Mouse (Mus musculus) lung, embryonic 16.5 days (tissue): ENCODE measurements around the gene Mgst1. TPM values are rescaled to one million over a fixed set of nuclear protein-coding genes. Genes with fewer than 3 reads are reported as not detected.

Source experiments
- ATAC-seq: fragments of 200-750 bp; cut with Nextera tagmentation; 2 replicates; pipeline ENCODE4 v1.8.0; 2017; ENCODE audit warnings: low read depth, mild to moderate bottlenecking, moderate library complexity
- H3K27ac ChIP-seq: fragments of 300-500 bp; sonication (generic); 2 replicates; pipeline ENCODE4 v1.5.1; 2014; ENCODE audit warnings: mild to moderate bottlenecking, control low read depth, low read length
- H3K27me3 ChIP-seq: fragments of 300-500 bp; sonication (generic); 2 replicates; pipeline ENCODE4 v1.6.1; 2014; ENCODE audit warnings: low read depth, low read length, mixed read lengths; ENCODE audit not compliant: control insufficient read depth, insufficient read depth
- H3K36me3 ChIP-seq: fragments of 300-500 bp; sonication (generic); 2 replicates; pipeline ENCODE4 v1.6.1; 2014; ENCODE audit warnings: low read length; ENCODE audit not compliant: control insufficient read depth, insufficient read depth
- H3K4me1 ChIP-seq: fragments of 300-500 bp; sonication (generic); replicated peaks from 2 replicates; pipeline ENCODE4 v1.6.1; 2014; ENCODE audit warnings: low read length, mixed read lengths; ENCODE audit not compliant: control insufficient read depth, insufficient read depth
- H3K4me2 ChIP-seq: fragments of 300-500 bp; sonication (generic); 2 replicates; pipeline ENCODE4 v1.6.1; 2014; ENCODE audit warnings: low read depth, low read length, control low read depth
- H3K4me3 ChIP-seq: fragments of 300-500 bp; sonication (generic); 2 replicates; pipeline ENCODE4 v1.5.1; 2014; ENCODE audit warnings: mild to moderate bottlenecking, low read length, control low read depth
- H3K9ac ChIP-seq: fragments of 300-500 bp; sonication (generic); 2 replicates; pipeline ENCODE4 v1.6.1; 2014; ENCODE audit warnings: low read length, control low read depth
- H3K9me3 ChIP-seq: fragments of 300-500 bp; sonication (generic); 2 replicates; pipeline ENCODE4 v1.6.1; 2016; ENCODE audit warnings: low read length; ENCODE audit not compliant: control insufficient read depth
- WGBS: fragments of 180-500 bp; shearing (Covaris S2); extraction: QIAGEN DNeasy Blood & Tissue Kit; methylation state at CpG from one replicate; pipeline ENCODE4 v1.1.7; 2014; 5-methylcytosine and 5-hydroxymethylcytosine counted together
- polyA plus RNA-seq: library from polyadenylated mRNA; unstranded; fragments of >200 nt; fragmentation: Nextera tagmentation; extraction: Ambion mirVana; gene quantifications from 2 replicates; pipeline ENCODE4 v1.2.1, GENCODE M21; 2015

Gene Mgst1
- 361 and 417 TPM in 2 replicates for polyA plus RNA-seq

GRCm38 (mm10) chr6:138139930-138140329 is at the start of gene Mgst1:
TSS of gene Mgst1 (plus strand) at chr6:138140316.
- 0% methylated on average over 5 of the region's 5 CpGs for WGBS
- H3K27me3 ChIP-seq = no peaks in the 10 kb centered on the region
- no peaks in the 10 kb centered on the region for H3K36me3 ChIP-seq
- no peaks in the 10 kb centered on the region for H3K9me3 ChIP-seq
- peaks cover 27% of the 10 kb centered on the region for H3K4me1 ChIP-seq
- H3K4me2 ChIP-seq = peak within 1 kb of the TSS; percentile 60
- peak within 1 kb of the TSS; percentile 91 for H3K27ac ChIP-seq
- ATAC-seq = 0 out of 2 replicates have a peak, but pooled peaks have one; percentile 11
- H3K9ac ChIP-seq = peak within 1 kb of the TSS; percentile 71
- peak within 1 kb of the TSS; percentile 58 for H3K4me3 ChIP-seq

- Histone ChIP-seq H3K9me3 (no peaks in the 10 kb centered on the region), H3K36me3 (no peaks in the 10 kb centered on the region), H3K9ac (no peak overlapping the region), H3K27me3 (no peaks in the 10 kb centered on the region), H3K27ac (no peak overlapping the region), H3K4me2 (no peak overlapping the region), H3K4me3 (no peak overlapping the region), H3K4me1 (no peaks in the 10 kb centered on the region)
- WGBS = 78% methylated on average over 7 of the region's 7 CpGs
- no peak for ATAC-seq
Observed at GRCm38 (mm10) chr6:138092432-138092831, 47.7 kb upstream of the Mgst1 start.

- H3K36me3 ChIP-seq = no peaks in the 10 kb centered on the region
- no peak overlapping the region for H3K9ac ChIP-seq
- H3K27me3 ChIP-seq = no peaks in the 10 kb centered on the region
- 77% methylated on average over 3 of the region's 3 CpGs for WGBS
- H3K27ac ChIP-seq = no peak overlapping the region
- no peak overlapping the region for H3K4me2 ChIP-seq
- no peak for ATAC-seq
- H3K4me3 ChIP-seq = no peak overlapping the region
- H3K4me1 ChIP-seq = no peaks in the 10 kb centered on the region
- no peaks in the 10 kb centered on the region for H3K9me3 ChIP-seq
Observed at GRCm38 (mm10) chr6:138095060-138095459, 45.1 kb upstream of the Mgst1 start.

- H3K27me3 ChIP-seq = no peaks in the 10 kb centered on the region
- WGBS = 71% methylated on average over 3 of the region's 3 CpGs
- no peaks in the 10 kb centered on the region for H3K36me3 ChIP-seq
- H3K27ac ChIP-seq = no peak overlapping the region
- no peak overlapping the region for H3K9ac ChIP-seq
- H3K4me2 ChIP-seq = no peak overlapping the region
- no peaks in the 10 kb centered on the region for H3K9me3 ChIP-seq
- ATAC-seq = no peak
- H3K4me1 ChIP-seq = no peaks in the 10 kb centered on the region
- H3K4me3 ChIP-seq = no peak overlapping the region
Observed at GRCm38 (mm10) chr6:138099646-138100045, 40.5 kb upstream of the Mgst1 start.

GRCm38 (mm10) chr6:138101843-138102242 is 38.3 kb upstream of the Mgst1 start:
- no peak overlapping the region for H3K27ac ChIP-seq
- no peak overlapping the region for H3K4me2 ChIP-seq
- no peak overlapping the region for H3K9ac ChIP-seq
- H3K4me3 ChIP-seq = no peak overlapping the region
- H3K36me3 ChIP-seq = no peaks in the 10 kb centered on the region
- WGBS = 84% methylated on average over 4 of the region's 4 CpGs
- H3K4me1 ChIP-seq = no peaks in the 10 kb centered on the region
- no peaks in the 10 kb centered on the region for H3K9me3 ChIP-seq
- no peaks in the 10 kb centered on the region for H3K27me3 ChIP-seq
- no peak for ATAC-seq

GRCm38 (mm10) chr6:138102940-138103339 is 37.2 kb upstream of the Mgst1 start:
- Histone ChIP-seq H3K4me1 (no peaks in the 10 kb centered on the region), H3K36me3 (no peaks in the 10 kb centered on the region), H3K9ac (no peak overlapping the region), H3K27ac (no peak overlapping the region), H3K9me3 (no peaks in the 10 kb centered on the region), H3K4me2 (no peak overlapping the region), H3K27me3 (no peaks in the 10 kb centered on the region), H3K4me3 (no peak overlapping the region)
- WGBS = 60% methylated on average over 7 of the region's 7 CpGs
- no peak for ATAC-seq

GRCm38 (mm10) chr6:138104559-138104958 is 35.6 kb upstream of the Mgst1 start:
- no peak for ATAC-seq
- H3K36me3 ChIP-seq = no peaks in the 10 kb centered on the region
- H3K27ac ChIP-seq = no peak overlapping the region
- no peaks in the 10 kb centered on the region for H3K27me3 ChIP-seq
- no peaks in the 10 kb centered on the region for H3K9me3 ChIP-seq
- H3K4me2 ChIP-seq = no peak overlapping the region
- H3K4me3 ChIP-seq = no peak overlapping the region
- H3K4me1 ChIP-seq = no peaks in the 10 kb centered on the region
- no peak overlapping the region for H3K9ac ChIP-seq

GRCm38 (mm10) chr6:138117496-138117895 is 22.6 kb upstream of the Mgst1 start:
- no peak overlapping the region for H3K4me3 ChIP-seq
- H3K4me1 ChIP-seq = no peaks in the 10 kb centered on the region
- WGBS = 85% methylated on average over 3 of the region's 3 CpGs
- H3K9ac ChIP-seq = no peak overlapping the region
- H3K36me3 ChIP-seq = no peaks in the 10 kb centered on the region
- no peaks in the 10 kb centered on the region for H3K27me3 ChIP-seq
- ATAC-seq = no peak
- no peak overlapping the region for H3K27ac ChIP-seq
- H3K9me3 ChIP-seq = no peaks in the 10 kb centered on the region
- H3K4me2 ChIP-seq = no peak overlapping the region

GRCm38 (mm10) chr6:138128392-138129335 is 11.5 kb upstream of the Mgst1 start:
- peak; percentile 87 for ATAC-seq
- H3K4me1 ChIP-seq = no peaks in the 10 kb centered on the region

More at GRCm38 (mm10) chr6:138128392-138129335, 11.5 kb upstream of the Mgst1 start:
- 64% methylated on average over 10 of the region's 10 CpGs for WGBS
- H3K36me3 ChIP-seq = no peaks in the 10 kb centered on the region
- H3K4me3 ChIP-seq = no peak overlapping the region
- H3K9me3 ChIP-seq = no peaks in the 10 kb centered on the region
- H3K27me3 ChIP-seq = no peaks in the 10 kb centered on the region
- H3K4me2 ChIP-seq = no peak overlapping the region
- H3K9ac ChIP-seq = no peak overlapping the region
- H3K27ac ChIP-seq = no peak overlapping the region
